Mouse (Mus musculus) C2C12 (cell line): ENCODE results near the gene Map4k4. TPM values are rescaled to one million over a fixed set of nuclear protein-coding genes. Genes with fewer than 3 reads are reported as not detected.

Source experiments
- H3K27me3 ChIP-seq: one replicate; pipeline ENCODE4 v1.6.1; 2011; ENCODE audit not compliant: control insufficient read depth, insufficient read depth, insufficient read length
- H3K36me3 ChIP-seq: one replicate; pipeline ENCODE4 v1.6.1; 2011; ENCODE audit not compliant: control insufficient read depth, insufficient read depth
- H3K4me3 ChIP-seq: one replicate; pipeline ENCODE4 v1.5.1; 2011; ENCODE audit warnings: mild to moderate bottlenecking, control low read depth; ENCODE audit not compliant: poor library complexity, insufficient read depth, severe bottlenecking
- H3K79me2 ChIP-seq: one replicate; pipeline ENCODE4 v1.6.1; 2011; ENCODE audit not compliant: control insufficient read depth, insufficient read depth
- H3K79me3 ChIP-seq: one replicate; pipeline ENCODE4 v1.6.1; 2011; ENCODE audit warnings: low read depth, control low read depth
- H3ac ChIP-seq: one replicate; pipeline ENCODE3; 2011; ENCODE audit warnings: low read depth; ENCODE audit not compliant: control insufficient read depth, insufficient read length
- CEBPB ChIP-seq: IDR thresholded peaks from one replicate; pipeline ENCODE4 v1.6.1; 2011; ENCODE audit warnings: low read depth, mild to moderate bottlenecking, control low read depth, moderate library complexity
- CTCF ChIP-seq: IDR thresholded peaks from one replicate; pipeline ENCODE4 v1.5.1; 2011; ENCODE audit not compliant: control insufficient read depth, insufficient read depth, insufficient read length
- FOSL1 ChIP-seq: IDR thresholded peaks from one replicate; pipeline ENCODE4 v1.8.0; 2011; ENCODE audit warnings: mild to moderate bottlenecking, low read length; ENCODE audit not compliant: poor library complexity, insufficient read depth, severe bottlenecking
- MAX ChIP-seq: IDR thresholded peaks from one replicate; pipeline ENCODE4 v1.6.1; 2011; ENCODE audit warnings: mild to moderate bottlenecking, control low read depth
- MYOD1 ChIP-seq: IDR thresholded peaks from one replicate; pipeline ENCODE4 v1.6.1; 2011; ENCODE audit warnings: low read depth; ENCODE audit not compliant: control insufficient read depth, insufficient read length
- MYOG ChIP-seq: IDR thresholded peaks from one replicate; pipeline ENCODE4 v1.6.1; 2011; ENCODE audit not compliant: control insufficient read depth, insufficient read length; ENCODE audit errors: extremely low read depth
- USF1 ChIP-seq: IDR thresholded peaks from one replicate; pipeline ENCODE4 v1.6.1; 2011; ENCODE audit warnings: low read depth, mild to moderate bottlenecking, control low read depth, moderate library complexity
- polyA plus RNA-seq: library from polyadenylated mRNA; unstranded; fragments of >200 nt; fragmentation: generic; extraction: Trizol; gene quantifications from one replicate; pipeline ENCODE4 v1.2.1, GENCODE M21; 2012; ENCODE audit warnings: missing spikeins

Gene Map4k4
- polyA plus RNA-seq, 1 experiment: 141 TPM

DNA sequence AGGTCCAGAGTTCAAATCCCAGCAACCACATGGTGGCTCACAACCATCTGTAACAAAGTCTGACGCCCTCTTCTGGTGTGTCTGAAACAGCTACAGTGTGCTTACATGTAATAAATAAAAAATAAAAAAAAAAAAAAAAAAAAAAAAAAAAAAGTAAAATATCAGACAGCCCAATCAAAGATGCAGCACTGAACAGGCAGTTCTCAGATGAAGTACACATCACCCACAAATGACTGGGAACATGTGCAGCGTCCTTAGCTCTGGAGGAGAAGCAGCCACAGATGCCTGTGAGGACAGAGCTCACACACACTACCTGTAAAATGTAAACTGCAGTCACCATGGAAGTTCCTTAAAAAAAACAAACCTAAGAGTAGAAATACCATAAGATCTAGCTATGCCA, 74.3 kb downstream of the Map4k4 start:
- Histone ChIP-seq H3K36me3 (peaks cover 80% of the 10 kb centered on the region), H3ac (no peak overlapping the region), H3K4me3 (no peak overlapping the region), H3K27me3 (no peaks in the 10 kb centered on the region), H3K79me3 (peaks cover 59% of the 10 kb centered on the region), H3K79me2 (peaks cover 92% of the 10 kb centered on the region)
- TF ChIP-seq CTCF (no peak), MYOG (no peak), MYOD1 (no peak), USF1 (no peak), FOSL1 (no peak), CEBPB (no peak), MAX (no peak)

DNA sequence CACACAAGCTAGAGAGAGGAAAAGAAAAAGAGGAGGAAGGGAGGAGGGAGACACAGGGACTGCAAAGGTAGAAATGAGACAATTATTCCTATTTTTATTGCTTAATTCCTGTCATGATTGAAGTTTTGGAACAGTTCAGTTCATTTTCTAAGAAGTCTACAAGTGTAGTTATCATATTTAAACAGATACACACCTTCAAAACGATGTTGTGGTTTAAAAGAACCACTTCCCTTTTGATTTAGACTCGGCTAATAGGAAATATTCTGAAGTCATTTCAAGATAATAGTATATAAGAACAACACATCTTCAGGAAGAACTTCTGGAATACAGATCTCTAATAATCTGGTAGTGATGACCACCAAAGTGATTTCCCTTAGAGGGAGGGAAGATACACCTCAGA, 75.4 kb downstream of the Map4k4 start:
- Histone ChIP-seq H3K4me3 (no peak overlapping the region), H3K27me3 (no peaks in the 10 kb centered on the region), H3K79me3 (peaks cover 48% of the 10 kb centered on the region), H3ac (no peak overlapping the region), H3K79me2 (peaks cover 81% of the 10 kb centered on the region), H3K36me3 (peaks cover 85% of the 10 kb centered on the region)
- TF ChIP-seq CTCF: no peak
- no peak for TF ChIP-seq MAX
- TF ChIP-seq MYOD1: no peak

DNA sequence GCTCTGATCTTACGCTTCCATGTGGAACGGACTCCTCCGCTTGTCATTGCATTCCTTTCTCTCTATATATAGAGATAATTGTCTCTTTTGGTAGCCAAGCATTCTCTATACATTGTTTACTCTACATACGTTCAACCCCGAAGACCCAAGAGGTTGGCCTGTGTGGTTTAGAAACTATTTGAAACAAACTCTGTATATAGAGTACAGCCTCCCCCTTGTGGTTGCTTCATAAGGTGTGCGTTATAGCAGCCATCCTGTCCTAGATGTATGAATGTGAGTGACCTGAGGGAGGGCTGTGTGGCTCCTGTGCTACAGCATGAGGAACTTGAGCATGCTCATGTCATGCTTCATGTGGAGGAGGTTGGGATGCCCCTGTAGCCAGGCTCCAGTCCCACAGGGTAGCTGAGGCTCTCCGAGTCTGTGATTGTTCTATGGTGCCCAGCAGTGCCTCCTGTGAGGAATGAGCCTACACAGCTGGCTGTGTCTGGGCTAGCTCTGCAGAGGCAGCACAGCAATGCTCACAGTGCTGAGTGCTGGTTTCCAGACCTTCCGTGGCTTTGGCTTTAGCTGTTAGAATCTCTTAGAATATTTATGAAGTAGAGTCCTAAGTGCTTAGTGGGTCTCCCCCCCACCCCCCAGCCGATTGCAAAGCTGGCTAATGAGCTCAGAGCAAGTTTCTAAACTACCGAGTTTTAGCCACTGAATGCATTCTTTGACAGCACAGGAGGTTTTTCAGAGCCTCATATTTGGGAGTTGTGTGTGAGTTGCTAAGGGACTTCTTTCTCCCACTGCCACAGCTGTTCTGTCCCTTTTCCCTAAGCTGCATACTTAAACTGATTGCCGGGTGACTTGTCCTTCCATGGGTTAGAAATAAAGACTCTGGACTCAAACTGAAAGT, 76.4 kb downstream of the Map4k4 start:
- peaks cover 77% of the 10 kb centered on the region for H3K79me2 ChIP-seq
- peaks cover 39% of the 10 kb centered on the region for H3K79me3 ChIP-seq
- H3ac ChIP-seq: no peak overlapping the region
- no peak for TF ChIP-seq MAX
- no peak for TF ChIP-seq MYOD1
- no peak for TF ChIP-seq CEBPB
- no peak for TF ChIP-seq MYOG
- no peak for TF ChIP-seq FOSL1
- TF ChIP-seq USF1: no peak
- TF ChIP-seq CTCF: no peak
- peaks cover 94% of the 10 kb centered on the region for H3K36me3 ChIP-seq
- H3K27me3 ChIP-seq: no peaks in the 10 kb centered on the region
- no peak overlapping the region for H3K4me3 ChIP-seq

DNA sequence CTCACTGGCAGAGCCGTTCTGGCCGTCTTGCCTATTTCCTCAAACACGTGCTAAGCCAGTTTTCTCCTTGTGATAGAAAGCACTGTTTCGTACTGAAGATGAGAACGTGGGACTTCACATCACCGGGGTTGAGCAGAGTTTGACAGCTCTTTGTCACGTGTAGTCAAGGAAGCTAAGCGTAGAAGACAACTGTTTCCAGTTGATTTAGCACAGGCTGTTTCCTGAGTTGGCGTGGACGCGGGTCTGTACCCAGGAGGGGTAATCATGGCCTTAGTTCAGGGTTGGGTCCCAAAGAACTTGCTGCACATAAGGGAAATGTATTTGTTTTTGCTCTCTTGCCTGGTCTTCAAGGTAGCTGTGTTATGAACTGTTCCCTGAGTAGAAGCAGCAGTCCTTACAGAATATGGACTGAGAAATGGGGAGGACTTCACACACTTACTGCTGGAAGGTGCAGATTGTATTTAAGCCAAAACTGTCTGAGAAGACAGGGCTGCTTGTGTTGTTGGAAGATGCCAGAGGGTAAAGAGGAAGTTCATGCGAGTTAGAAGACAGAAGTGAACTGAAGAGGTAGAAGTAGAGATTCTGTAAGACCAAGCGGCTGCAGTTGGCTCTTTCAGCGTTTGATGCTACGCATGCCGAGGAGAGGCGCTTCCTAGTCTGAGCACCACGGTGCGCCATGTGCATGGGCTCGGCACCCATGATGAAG, 78.2 kb downstream of the Map4k4 start:
- peaks cover 62% of the 10 kb centered on the region for H3K79me2 ChIP-seq
- H3K36me3 ChIP-seq: peaks cover 92% of the 10 kb centered on the region
- no peaks in the 10 kb centered on the region for H3K27me3 ChIP-seq
- TF ChIP-seq CTCF (no peak), MYOD1 (no peak), CEBPB (no peak), MAX (no peak), USF1 (no peak)
- peaks cover 24% of the 10 kb centered on the region for H3K79me3 ChIP-seq
- H3K4me3 ChIP-seq: no peak overlapping the region
- no peak overlapping the region for H3ac ChIP-seq

DNA sequence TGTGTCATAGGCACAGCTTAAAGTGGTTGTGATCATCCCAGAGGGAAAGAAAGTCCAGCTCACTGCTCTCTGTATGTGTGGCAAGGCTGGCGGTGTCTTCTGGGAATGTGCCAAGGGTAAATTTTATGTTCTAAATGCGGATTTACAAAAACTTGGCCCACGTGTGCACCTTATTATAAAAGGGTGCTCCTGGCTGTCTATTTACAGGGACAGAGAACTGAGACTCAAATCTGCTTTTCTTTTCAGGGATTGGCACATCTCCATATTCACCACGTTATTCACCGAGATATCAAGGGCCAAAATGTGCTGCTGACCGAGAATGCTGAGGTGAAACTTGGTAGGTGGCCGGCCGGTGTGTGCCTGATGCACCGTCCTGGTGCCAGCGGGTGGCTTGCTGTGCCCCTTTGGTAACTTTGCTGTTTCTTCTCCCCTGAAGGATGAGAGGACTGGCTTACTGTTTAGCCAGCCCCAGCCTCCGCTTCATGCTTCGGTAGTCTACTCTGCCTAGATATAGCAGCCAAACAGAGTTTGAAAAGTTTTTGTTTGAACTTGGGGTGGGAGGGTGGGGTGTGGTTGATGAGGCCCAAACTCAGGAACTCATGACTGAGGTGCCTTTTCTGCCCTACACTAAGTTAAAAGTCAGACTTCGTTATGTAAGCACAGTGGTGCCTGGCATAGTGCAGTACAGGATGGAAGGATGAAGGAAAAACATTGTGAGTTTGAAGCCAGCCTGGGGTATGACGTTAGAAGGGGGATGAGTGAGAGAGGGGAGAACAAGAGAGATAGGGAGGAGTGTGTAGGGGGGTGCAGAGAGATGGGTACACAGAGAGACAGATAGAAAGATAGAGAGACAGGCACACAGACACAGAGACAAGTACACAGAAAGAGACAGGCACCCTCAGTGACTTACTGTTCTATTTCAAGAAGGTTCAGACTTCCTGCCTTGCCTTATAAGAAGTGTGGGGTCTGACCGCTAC, 79.9 kb downstream of the Map4k4 start:
- Histone ChIP-seq H3K79me3 (peaks cover 16% of the 10 kb centered on the region), H3K36me3 (peaks cover 93% of the 10 kb centered on the region), H3ac (no peak overlapping the region), H3K27me3 (no peaks in the 10 kb centered on the region), H3K4me3 (no peak overlapping the region), H3K79me2 (peaks cover 58% of the 10 kb centered on the region)
- no peak for TF ChIP-seq CEBPB
- no peak for TF ChIP-seq USF1
- no peak for TF ChIP-seq FOSL1
- no peak for TF ChIP-seq CTCF
- no peak for TF ChIP-seq MAX
- no peak for TF ChIP-seq MYOG
- no peak for TF ChIP-seq MYOD1
